Mouse (Mus musculus) erythroblast, embryonic 14.5 days (primary cell): ENCODE results near the gene C1qtnf1. TPM values are rescaled to one million over a fixed set of nuclear protein-coding genes. Genes with fewer than 3 reads are reported as not detected.

Experiments
- H3K27me3 ChIP-seq: 2 replicates; pipeline ENCODE4 v1.6.1; 2012; ENCODE audit warnings: inconsistent platforms; ENCODE audit not compliant: control insufficient read depth
- H3K36me3 ChIP-seq: 2 replicates; pipeline ENCODE4 v1.6.1; 2012; ENCODE audit warnings: mild to moderate bottlenecking, inconsistent platforms; ENCODE audit not compliant: control insufficient read depth
- H3K4me1 ChIP-seq: 2 replicates; pipeline ENCODE4 v1.6.1; 2012; ENCODE audit warnings: inconsistent platforms; ENCODE audit not compliant: control insufficient read depth
- H3K4me3 ChIP-seq: replicated peaks from 2 replicates; pipeline ENCODE3; 2012; ENCODE audit warnings: moderate library complexity, mild to moderate bottlenecking, inconsistent platforms
- H3K9me3 ChIP-seq: 2 replicates; pipeline ENCODE4 v1.6.1; 2012; ENCODE audit warnings: low read length, inconsistent platforms, mixed read lengths; ENCODE audit not compliant: control insufficient read depth
- GATA1 ChIP-seq: IDR thresholded peaks from 2 replicates; pipeline ENCODE4 v1.6.1; 2012; ENCODE audit warnings: low read length, inconsistent platforms, mixed read lengths
- TAL1 ChIP-seq: IDR thresholded peaks from 3 replicates; pipeline ENCODE4 v1.6.1; 2012; ENCODE audit warnings: low read length, inconsistent platforms, mixed read lengths
- polyA plus RNA-seq: library from polyadenylated mRNA; stranded (reverse); fragments of >175 nt; gene quantifications from 2 replicates; pipeline ENCODE4 v1.2.3, GENCODE M21; 2012

C1qtnf1 gene
- polyA plus RNA-seq, 1 experiment, result not detected

- H3K9me3 ChIP-seq, result no peaks in the 10 kb centered on the region
- peaks cover 8% of the 10 kb centered on the region for H3K4me1 ChIP-seq
- peaks cover 58% of the 10 kb centered on the region for H3K36me3 ChIP-seq
- H3K27me3 ChIP-seq, result 0 out of 2 replicates have a peak, but pooled peaks cover 2% of the 10 kb centered on the region
- no peak overlapping the region for H3K4me3 ChIP-seq
- no peak for TF ChIP-seq TAL1
- no peak for TF ChIP-seq GATA1
Observed at GRCm38 (mm10) chr11:118486881-118487772, 59.1 kb downstream of the C1qtnf1 start.

GRCm38 (mm10) chr11:118488191-118488906, 60.3 kb downstream of the C1qtnf1 start:
- H3K4me1 ChIP-seq, result peaks cover 8% of the 10 kb centered on the region
- TF ChIP-seq TAL1 (no peak), GATA1 (no peak)
- peaks cover 46% of the 10 kb centered on the region for H3K36me3 ChIP-seq
- H3K9me3 ChIP-seq, result no peaks in the 10 kb centered on the region
- no peak overlapping the region for H3K4me3 ChIP-seq
- H3K27me3 ChIP-seq, result 0 out of 2 replicates have a peak, but pooled peaks cover 2% of the 10 kb centered on the region

GRCm38 (mm10) chr11:118488907-118489270, 60.9 kb downstream of the C1qtnf1 start:
- no peak for TF ChIP-seq TAL1
- no peak for TF ChIP-seq GATA1
- H3K27me3 ChIP-seq, result peaks cover 4% of the 10 kb centered on the region; the same call in 1 of the 2 replicates
- no peaks in the 10 kb centered on the region for H3K9me3 ChIP-seq
- H3K36me3 ChIP-seq, result peaks cover 41% of the 10 kb centered on the region
- H3K4me1 ChIP-seq, result peaks cover 8% of the 10 kb centered on the region
- H3K4me3 ChIP-seq, result no peak overlapping the region

- Histone ChIP-seq H3K4me3 (no peak overlapping the region), H3K4me1 (peaks cover 8% of the 10 kb centered on the region), H3K27me3 (peaks cover 6% of the 10 kb centered on the region; the same call in 1 of the 2 replicates), H3K9me3 (no peaks in the 10 kb centered on the region), H3K36me3 (peaks cover 23% of the 10 kb centered on the region)
- TF ChIP-seq TAL1 (no peak), GATA1 (no peak)
Observed at GRCm38 (mm10) chr11:118490566-118491218, 62.7 kb downstream of the C1qtnf1 start.

GRCm38 (mm10) chr11:118491230-118491629, 63.2 kb downstream of the C1qtnf1 start:
- H3K4me1 ChIP-seq, result peaks cover 8% of the 10 kb centered on the region
- peaks cover 18% of the 10 kb centered on the region for H3K36me3 ChIP-seq
- H3K27me3 ChIP-seq, result peaks cover 6% of the 10 kb centered on the region; the same call in 1 of the 2 replicates
- no peaks in the 10 kb centered on the region for H3K9me3 ChIP-seq
- TF ChIP-seq TAL1, result no peak
- TF ChIP-seq GATA1, result no peak
- no peak overlapping the region for H3K4me3 ChIP-seq

GRCm38 (mm10) chr11:118493458-118493857, 65.5 kb downstream of the C1qtnf1 start:
- no peak overlapping the region for H3K4me3 ChIP-seq
- H3K4me1 ChIP-seq, result peaks cover 8% of the 10 kb centered on the region
- no peaks in the 10 kb centered on the region for H3K9me3 ChIP-seq
- H3K36me3 ChIP-seq, result no peaks in the 10 kb centered on the region
- TF ChIP-seq GATA1, result no peak
- no peak for TF ChIP-seq TAL1
- peaks cover 6% of the 10 kb centered on the region; the same call in 1 of the 2 replicates for H3K27me3 ChIP-seq

- Histone ChIP-seq H3K9me3 (no peaks in the 10 kb centered on the region), H3K4me1 (peaks cover 8% of the 10 kb centered on the region), H3K36me3 (no peaks in the 10 kb centered on the region), H3K4me3 (no peak overlapping the region), H3K27me3 (peaks cover 6% of the 10 kb centered on the region; the same call in 1 of the 2 replicates)
- TF ChIP-seq GATA1 (no peak), TAL1 (no peak)
Observed at GRCm38 (mm10) chr11:118494001-118494737, 66.2 kb downstream of the C1qtnf1 start.

GRCm38 (mm10) chr11:118495065-118495464, 67.1 kb downstream of the C1qtnf1 start:
- Histone ChIP-seq H3K9me3 (no peaks in the 10 kb centered on the region), H3K4me3 (no peak overlapping the region), H3K36me3 (no peaks in the 10 kb centered on the region), H3K4me1 (peaks cover 8% of the 10 kb centered on the region), H3K27me3 (peaks cover 6% of the 10 kb centered on the region; the same call in 1 of the 2 replicates)
- no peak for TF ChIP-seq TAL1
- no peak for TF ChIP-seq GATA1
